Comparison of ENCODE assay signal across 11 mouse cellular contexts in genomic region chr7:25647574-25648123, GRCm38 (mm10). TPM values are rescaled to one million over a fixed set of nuclear protein-coding genes. Genes with fewer than 3 reads are reported as not detected.
A peak's percentile ranks its signal among the peaks of the same experiment; 100 is the strongest.
DNase-seq lines count a peak whose midpoint lies in the region; ATAC-seq and TF ChIP-seq lines count a peak whose summit lies in the region.
"Had no signal": no experiment of that assay in that cellular context is flagged by ENCODE, and none has a peak within 500 bp of the region (broad histone marks: within the 10 kb centered on the region; RNA-seq: fewer than 3 reads in every experiment).

No protein-coding gene starts in this region.

- no peak overlapping the region for H3K4me3 ChIP-seq in lung, embryonic 14.5 days (ENCODE audit: low read depth, low read length)
- H3K4me3 ChIP-seq: forebrain, embryonic 12.5 days had no signal

- H3K9ac ChIP-seq in lung, embryonic 14.5 days = no peak overlapping the region
- H3K9ac ChIP-seq: forebrain, embryonic 12.5 days had no signal

- ATAC-seq in lung, embryonic 14.5 days (ENCODE audit: insufficient read depth) = no peak

- no peak overlapping the region for H3K4me2 ChIP-seq in lung, embryonic 14.5 days
- H3K4me2 ChIP-seq: forebrain, embryonic 12.5 days had no signal

- peak; percentile 34 for TF ChIP-seq CTCF in lung, embryonic 14.5 days (IDR thresholded peaks at IDR 0.05; ENCODE audit: low read depth)

- H3K4me1 ChIP-seq in lung, embryonic 14.5 days (ENCODE audit: insufficient read depth) = no peaks in the 10 kb centered on the region

- no peaks in the 10 kb centered on the region for H3K9me3 ChIP-seq in lung, embryonic 14.5 days (ENCODE audit: low read depth, low read length)
- H3K9me3 ChIP-seq: forebrain, embryonic 12.5 days had no signal

- no peak overlapping the region for H3K27ac ChIP-seq in lung, embryonic 14.5 days (ENCODE audit: low read depth)
- H3K27ac ChIP-seq: forebrain, embryonic 12.5 days had no signal

- no peak for DNase-seq in lung, embryonic 14.5 days
- DNase-seq in lung, postnatal 25 days (ENCODE audit: low spot score) = no peak
- peak; percentile 32 for DNase-seq in T-cell, adult 2 months (ENCODE audit: low spot score)
- peak; percentile 54 for DNase-seq in naive thymus-derived CD4-positive, alpha-beta T cell, adult 2 months (ENCODE audit: low read depth)
- peak; percentile 83 for DNase-seq in thymus, postnatal 4 days
- DNase-seq in adrenal gland, adult 8-10 months = no peak
- no peak for DNase-seq in left cerebral cortex, postnatal 10 days (ENCODE audit: extremely low spot score in 1 of 2, low spot score in 2 of 2)
- DNase-seq: cerebellum, postnatal 14 days; kidney, adult 11 months; midbrain, embryonic 14.5 days had no signal

- no peaks in the 10 kb centered on the region for H3K36me3 ChIP-seq in lung, embryonic 14.5 days (ENCODE audit: insufficient read depth)
- H3K36me3 ChIP-seq: forebrain, embryonic 12.5 days had no signal

- WGBS in lung, embryonic 14.5 days = 42% methylated on average over 5 of the region's 5 CpGs

- intact Hi-C loops in left cerebral cortex, postnatal 10 days (cut with DNase I) = no loop called here

- H3K27me3 ChIP-seq in lung, embryonic 14.5 days (ENCODE audit: insufficient read depth, low read length) = no peaks in the 10 kb centered on the region
- H3K27me3 ChIP-seq: forebrain, embryonic 12.5 days had no signal

RNA-seq across cellular contexts. Expression of gene Bckdha, which starts 11.1 kb away (rescaled TPM):
- 40.2 and 42.1 TPM in 2 replicates for polyA plus RNA-seq in lung, embryonic 14.5 days (2014; fragmentation: Nextera tagmentation; extraction: Ambion mirVana)
- total RNA-seq in adrenal gland, adult 8-10 months (2022) = 100 to 1,000 TPM; 139 to 212 (median 169) TPM
- total RNA-seq in left cerebral cortex, postnatal 10 days (2021) = 10 to 100 TPM; 25.0 to 28.9 TPM

RNA-seq across cellular contexts. Expression of gene Exosc5, which starts 11.3 kb away (rescaled TPM):
- 72.3 and 79.7 TPM in 2 replicates for polyA plus RNA-seq in lung, embryonic 14.5 days (2014; fragmentation: Nextera tagmentation; extraction: Ambion mirVana)
- total RNA-seq in adrenal gland, adult 8-10 months (2022) = 10 to 100 TPM; 42.0 to 62.6 (median 51.4) TPM
- total RNA-seq in left cerebral cortex, postnatal 10 days (2021) = 10 to 100 TPM; 21.8 to 22.0 TPM

RNA-seq across cellular contexts. Expression of gene B3gnt8, which starts 21.2 kb away (rescaled TPM):
- 3.5 and 4.0 TPM in 2 replicates for polyA plus RNA-seq in lung, embryonic 14.5 days (2014; fragmentation: Nextera tagmentation; extraction: Ambion mirVana)
- 1 to 10 TPM; 3.8 to 7.0 (median 4.5) TPM for total RNA-seq in adrenal gland, adult 8-10 months (2022)
- total RNA-seq in left cerebral cortex, postnatal 10 days (2021) = 1 to 10 TPM in 1 of 2 experiments, under 1 TPM in 1; 0.69 to 1.5 TPM

RNA-seq across cellular contexts. Expression of gene Tmem91, which starts 27.3 kb away (rescaled TPM):
- polyA plus RNA-seq in lung, embryonic 14.5 days (2014; fragmentation: Nextera tagmentation; extraction: Ambion mirVana) = 1.6 and 2.8 TPM in 2 replicates
- under 1 TPM in 1 of 4 experiments, not detected in 3; 0.77 TPM for total RNA-seq in adrenal gland, adult 8-10 months (2022)
- total RNA-seq in left cerebral cortex, postnatal 10 days (2021) = 10 to 100 TPM; 53.6 to 67.6 TPM

RNA-seq across cellular contexts. Expression of gene Dmac2, which starts 28.4 kb away (rescaled TPM):
- polyA plus RNA-seq in lung, embryonic 14.5 days (2014; fragmentation: Nextera tagmentation; extraction: Ambion mirVana) = 27.8 and 33.5 TPM in 2 replicates
- 10 to 100 TPM; 27.8 to 36.7 (median 32.8) TPM for total RNA-seq in adrenal gland, adult 8-10 months (2022)
- total RNA-seq in left cerebral cortex, postnatal 10 days (2021) = 10 to 100 TPM; 29.3 to 37.6 TPM

Comparison
In these comparisons a context has a peak if more than half of its experiments do, and no peak if none do; other contexts are left out.
1. DNase-seq: peak in T-cell, adult 2 months (single experiment), naive thymus-derived CD4-positive, alpha-beta T cell, adult 2 months (single experiment) and thymus, postnatal 4 days (single experiment); none in lung, embryonic 14.5 days (single experiment), lung, postnatal 25 days (single experiment), adrenal gland, adult 8-10 months (single experiment) and left cerebral cortex, postnatal 10 days (0 of 2).
2. RNA of gene Bckdha, which starts 11.1 kb away (total RNA-seq): 139 to 212 TPM in adrenal gland, adult 8-10 months; 25.0 to 28.9 TPM in left cerebral cortex, postnatal 10 days; every median in the first group is over 4 times any median in the second.